Mouse (Mus musculus): ENCODE results near the gene Fam107a.

DNA sequence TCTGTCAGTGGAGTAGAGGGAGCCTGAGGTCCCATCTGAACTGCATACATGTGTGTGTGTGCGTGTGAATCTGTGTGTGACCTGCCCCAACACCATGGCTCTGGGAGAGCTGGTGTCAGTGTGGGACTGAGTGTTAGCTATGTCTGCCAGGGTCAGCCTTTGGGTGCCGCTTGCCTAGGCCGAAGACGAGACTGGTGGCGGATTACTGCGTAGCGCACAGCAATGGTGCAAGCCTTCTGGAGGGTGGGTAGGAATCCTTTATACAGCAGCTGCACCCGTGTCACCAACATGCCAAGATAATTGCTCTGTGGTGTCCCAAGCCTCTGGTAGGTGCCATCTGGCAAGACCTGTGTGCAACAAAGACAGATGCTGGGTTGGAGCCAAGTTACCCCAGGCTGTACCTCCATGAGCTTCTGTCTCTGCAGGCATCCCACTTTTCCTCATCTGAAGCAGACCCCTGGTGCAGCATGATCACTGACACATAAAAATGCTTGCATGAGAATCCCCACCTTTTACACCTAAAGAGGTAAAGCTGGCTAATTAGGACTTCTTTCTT, 66.4 kb downstream of the Fam107a start:
- TF ChIP-seq CTCF (IDR thresholded peaks at IDR 0.05; ENCODE audit: insufficient read depth, low read length) (no peak), POLR2A (IDR thresholded peaks at IDR 0.05; ENCODE audit: borderline replicate concordance, extremely low read depth, low read depth, low read length) (no peak)
